Comparison of ENCODE assay signal across 10 mouse cellular contexts in genomic region chr19:47152062-47152369, GRCm38 (mm10). TPM values are rescaled to one million over a fixed set of nuclear protein-coding genes. Genes with fewer than 3 reads are reported as not detected.
DNase-seq lines count a peak whose midpoint lies in the region; ATAC-seq lines count a peak whose summit lies in the region.
"Had no signal": no experiment of that assay in that cellular context is flagged by ENCODE, and none has a peak within 500 bp of the region (broad histone marks: within the 10 kb centered on the region; RNA-seq: fewer than 3 reads in every experiment).

No protein-coding gene starts in this region.

- H3K4me2 ChIP-seq in neural tube, embryonic 11.5 days (ENCODE audit: low read depth), result peak overlapping the region; percentile 43
- H3K4me2 ChIP-seq in limb, embryonic 15.5 days, result peak overlapping the region; percentile 52

- H3K36me3 ChIP-seq in heart, embryonic 10.5 days, result no peaks in the 10 kb centered on the region
- no peaks in the 10 kb centered on the region for H3K36me3 ChIP-seq in neural tube, embryonic 11.5 days (ENCODE audit: control insufficient read depth, insufficient read depth, low read length)
- no peaks in the 10 kb centered on the region for H3K36me3 ChIP-seq in limb, embryonic 15.5 days

- H3K27me3 ChIP-seq in heart, embryonic 10.5 days (ENCODE audit: insufficient read depth, poor library complexity, severe bottlenecking), result peaks cover 32% of the 10 kb centered on the region
- H3K27me3 ChIP-seq in neural tube, embryonic 11.5 days (ENCODE audit: control insufficient read depth, insufficient read depth, low read length), result peaks cover 8% of the 10 kb centered on the region; the same call in 1 of the 2 replicates
- peaks cover 8% of the 10 kb centered on the region; the same call in 1 of the 2 replicates for H3K27me3 ChIP-seq in limb, embryonic 15.5 days

- 0 out of 2 replicates have a peak, but pooled peaks cover 9% of the 10 kb centered on the region for H3K4me1 ChIP-seq in heart, embryonic 10.5 days
- no peaks in the 10 kb centered on the region for H3K4me1 ChIP-seq in neural tube, embryonic 11.5 days (ENCODE audit: control insufficient read depth, insufficient read depth, low read length)
- peaks cover 10% of the 10 kb centered on the region; the same call in 1 of the 2 replicates for H3K4me1 ChIP-seq in limb, embryonic 15.5 days

- no peak overlapping the region for H3K27ac ChIP-seq in heart, embryonic 10.5 days
- H3K27ac ChIP-seq in neural tube, embryonic 11.5 days (ENCODE audit: low read depth, low read length), result no peak overlapping the region
- H3K27ac ChIP-seq in limb, embryonic 15.5 days, result no peak overlapping the region

- intact Hi-C loops in left cerebral cortex, postnatal 36 days (cut with DNase I), result no loop called here

- peak overlapping the region; percentile 23; the same call in 1 of the 2 replicates for H3K9ac ChIP-seq in neural tube, embryonic 11.5 days (ENCODE audit: low read length)
- no peak overlapping the region for H3K9ac ChIP-seq in limb, embryonic 15.5 days

- WGBS in heart, embryonic 10.5 days, result 52% methylated on average over 12 of the region's 12 CpGs
- WGBS in neural tube, embryonic 11.5 days, result 70% methylated on average over 12 of the region's 12 CpGs
- WGBS in limb, embryonic 15.5 days, result 58% methylated on average over 12 of the region's 12 CpGs

- no peaks in the 10 kb centered on the region for H3K9me3 ChIP-seq in heart, embryonic 10.5 days
- no peaks in the 10 kb centered on the region for H3K9me3 ChIP-seq in neural tube, embryonic 11.5 days (ENCODE audit: control insufficient read depth, low read length)
- H3K9me3 ChIP-seq in limb, embryonic 15.5 days, result no peaks in the 10 kb centered on the region

- H3K4me3 ChIP-seq in heart, embryonic 10.5 days, result peak overlapping the region; percentile 48
- peak overlapping the region; percentile 29; the same call in 1 of the 2 replicates for H3K4me3 ChIP-seq in neural tube, embryonic 11.5 days (ENCODE audit: low read depth, low read length)
- peak overlapping the region; percentile 28 for H3K4me3 ChIP-seq in limb, embryonic 15.5 days

- no peak for DNase-seq in heart, embryonic 10.5 days (ENCODE audit: low spot score)
- DNase-seq in heart, adult 9 months (ENCODE audit: low spot score in 2 of 2), result no peak
- no peak for DNase-seq in neural tube, embryonic 11.5 days (ENCODE audit: low spot score)
- DNase-seq in neural tube, embryonic 10.5 days (ENCODE audit: extremely low spot score, low spot score), result no peak
- DNase-seq in frontal cortex, postnatal 14 days (ENCODE audit: low spot score in 2 of 2), result no peak
- DNase-seq in adrenal gland, adult (ENCODE audit: inconsistent age in 2 of 2, low spot score in 1 of 2), result no peak
- DNase-seq in left cerebral cortex, postnatal 36 days (ENCODE audit: low spot score in 2 of 2), result no peak

- ATAC-seq in neural tube, embryonic 11.5 days (ENCODE audit: insufficient read depth, low FRiP score, low TSS enrichment), result no peak
- ATAC-seq in limb, embryonic 15.5 days (ENCODE audit: insufficient number of reproducible peaks, low FRiP score, low TSS enrichment, low read depth), result no peak

RNA-seq across cellular contexts. Expression of gene Calhm3, which starts 5.5 kb away (rescaled TPM):
- not detected in 2 replicates for polyA plus RNA-seq in heart, embryonic 10.5 days (2016; fragmentation: Nextera tagmentation; extraction: Ambion mirVana)
- polyA plus RNA-seq in neural tube, embryonic 11.5 days (2014; fragmentation: Nextera tagmentation; extraction: Ambion mirVana), result not detected in 2 replicates
- not detected in 2 replicates for polyA plus RNA-seq in limb, embryonic 15.5 days (2015; fragmentation: Nextera tagmentation; extraction: Ambion mirVana)
- not detected for total RNA-seq in left cerebral cortex, postnatal 36 days (2021)
- total RNA-seq: granulocyte monocyte progenitor cell, adult 5-6 weeks; left cerebral cortex, postnatal 10 days had no signal

RNA-seq across cellular contexts. Expression of gene Calhm1, which starts 8.0 kb away (rescaled TPM):
- polyA plus RNA-seq in heart, embryonic 10.5 days (2016; fragmentation: Nextera tagmentation; extraction: Ambion mirVana), result not detected in 2 replicates
- polyA plus RNA-seq in neural tube, embryonic 11.5 days (2014; fragmentation: Nextera tagmentation; extraction: Ambion mirVana), result not detected in 2 replicates
- polyA plus RNA-seq in limb, embryonic 15.5 days (2015; fragmentation: Nextera tagmentation; extraction: Ambion mirVana), result not detected in 2 replicates
- not detected for total RNA-seq in left cerebral cortex, postnatal 36 days (2021)
- total RNA-seq: granulocyte monocyte progenitor cell, adult 5-6 weeks; left cerebral cortex, postnatal 10 days had no signal

RNA-seq across cellular contexts. Expression of gene Calhm2, which starts 13.9 kb away (rescaled TPM):
- polyA plus RNA-seq in heart, embryonic 10.5 days (2016; fragmentation: Nextera tagmentation; extraction: Ambion mirVana), result 3.8 and 5.5 TPM in 2 replicates
- 0.69 TPM in 2 replicates for polyA plus RNA-seq in neural tube, embryonic 11.5 days (2014; fragmentation: Nextera tagmentation; extraction: Ambion mirVana)
- polyA plus RNA-seq in limb, embryonic 15.5 days (2015; fragmentation: Nextera tagmentation; extraction: Ambion mirVana), result 13.0 and 13.6 TPM in 2 replicates
- 1 to 10 TPM; 6.1 to 6.7 TPM for total RNA-seq in left cerebral cortex, postnatal 36 days (2021)

RNA-seq across cellular contexts. Expression of gene Neurl1a, which starts 26.6 kb away (rescaled TPM):
- 3.4 and 5.1 TPM in 2 replicates for polyA plus RNA-seq in heart, embryonic 10.5 days (2016; fragmentation: Nextera tagmentation; extraction: Ambion mirVana)
- 4.7 and 5.0 TPM in 2 replicates for polyA plus RNA-seq in neural tube, embryonic 11.5 days (2014; fragmentation: Nextera tagmentation; extraction: Ambion mirVana)
- 6.2 and 8.2 TPM in 2 replicates for polyA plus RNA-seq in limb, embryonic 15.5 days (2015; fragmentation: Nextera tagmentation; extraction: Ambion mirVana)
- total RNA-seq in left cerebral cortex, postnatal 36 days (2021), result 100 to 1,000 TPM; 201 to 207 TPM
- total RNA-seq: granulocyte monocyte progenitor cell, adult 5-6 weeks had no signal
